Mouse (Mus musculus): ENCODE measurements at regions not wholly inside any gene's neighbourhood (a gene's known extent, or its start where the extent isn't known, plus 50 kb on each side); places are given as distances from the start of the nearest gene placed in this dataset.

GRCm38 (mm10) chrX:13344701-13345100 is 63.9 kb downstream of the Ddx3x start:
- no peak for ATAC-seq (replicated peaks; ENCODE audit: insufficient number of reproducible peaks, low FRiP score, low TSS enrichment, poor library complexity, severe bottlenecking)

- ATAC-seq (replicated peaks; ENCODE audit: insufficient number of reproducible peaks, low FRiP score, low TSS enrichment, poor library complexity, severe bottlenecking) = no peak
These were observed 64.4 kb downstream of the Ddx3x start for GRCm38 (mm10) chrX:13345126-13345525.

- no peak for ATAC-seq (replicated peaks; ENCODE audit: insufficient number of reproducible peaks, low FRiP score, low TSS enrichment, poor library complexity, severe bottlenecking)
These were observed 65.4 kb downstream of the Ddx3x start for GRCm38 (mm10) chrX:13346011-13346631.

GRCm38 (mm10) chrX:13346696-13347026 is 65.9 kb downstream of the Ddx3x start:
- ATAC-seq (replicated peaks; ENCODE audit: insufficient number of reproducible peaks, low FRiP score, low TSS enrichment, poor library complexity, severe bottlenecking) = no peak

- ATAC-seq (replicated peaks; ENCODE audit: insufficient number of reproducible peaks, low FRiP score, low TSS enrichment, poor library complexity, severe bottlenecking) = peak; percentile 92
These were observed 66.5 kb downstream of the Ddx3x start for GRCm38 (mm10) chrX:13347027-13347840.

- no peak for ATAC-seq (replicated peaks; ENCODE audit: insufficient number of reproducible peaks, low FRiP score, low TSS enrichment, poor library complexity, severe bottlenecking)
These were observed 67.6 kb downstream of the Ddx3x start for GRCm38 (mm10) chrX:13348415-13348814.

GRCm38 (mm10) chrX:13350461-13350860 is 69.7 kb downstream of the Ddx3x start:
- ATAC-seq (replicated peaks; ENCODE audit: insufficient number of reproducible peaks, low FRiP score, low TSS enrichment, poor library complexity, severe bottlenecking) = no peak

- ATAC-seq (replicated peaks; ENCODE audit: insufficient number of reproducible peaks, low FRiP score, low TSS enrichment, poor library complexity, severe bottlenecking) = no peak
These were observed 76.5 kb downstream of the Ddx3x start for GRCm38 (mm10) chrX:13357149-13357783.

- ATAC-seq (replicated peaks; ENCODE audit: insufficient number of reproducible peaks, low FRiP score, low TSS enrichment, poor library complexity, severe bottlenecking) = no peak
These were observed 77.2 kb downstream of the Ddx3x start for GRCm38 (mm10) chrX:13357973-13358372.

GRCm38 (mm10) chrX:13360436-13360835 is 79.7 kb downstream of the Ddx3x start:
- ATAC-seq (replicated peaks; ENCODE audit: insufficient number of reproducible peaks, low FRiP score, low TSS enrichment, poor library complexity, severe bottlenecking) = no peak

GRCm38 (mm10) chrX:13370319-13370718 is 89.5 kb downstream of the Ddx3x start:
- no peak for ATAC-seq (replicated peaks; ENCODE audit: insufficient number of reproducible peaks, low FRiP score, low TSS enrichment, poor library complexity, severe bottlenecking)

- no peak for ATAC-seq (replicated peaks; ENCODE audit: insufficient number of reproducible peaks, low FRiP score, low TSS enrichment, poor library complexity, severe bottlenecking)
These were observed 92.0 kb downstream of the Ddx3x start for GRCm38 (mm10) chrX:13372752-13373151.

GRCm38 (mm10) chrX:13386354-13386753 is 79.6 kb upstream of the Nyx start:
- no peak for ATAC-seq (replicated peaks; ENCODE audit: insufficient number of reproducible peaks, low FRiP score, low TSS enrichment, poor library complexity, severe bottlenecking)

- no peak for ATAC-seq (replicated peaks; ENCODE audit: insufficient number of reproducible peaks, low FRiP score, low TSS enrichment, poor library complexity, severe bottlenecking)
These were observed 67.4 kb upstream of the Nyx start for GRCm38 (mm10) chrX:13398466-13398865.

GRCm38 (mm10) chrX:13412726-13413125 is 53.2 kb upstream of the Nyx start:
- no peak for ATAC-seq (replicated peaks; ENCODE audit: insufficient number of reproducible peaks, low FRiP score, low TSS enrichment, poor library complexity, severe bottlenecking)

GRCm38 (mm10) chrX:13413135-13413534 is 52.8 kb upstream of the Nyx start:
- ATAC-seq (replicated peaks; ENCODE audit: insufficient number of reproducible peaks, low FRiP score, low TSS enrichment, poor library complexity, severe bottlenecking) = no peak
